Comparison of ENCODE assay signal across 8 mouse cellular contexts in genomic region chr5:5693956-5694653, GRCm38 (mm10). TPM values are rescaled to one million over a fixed set of nuclear protein-coding genes. Genes with fewer than 3 reads are reported as not detected.
A peak's percentile ranks its signal among the peaks of the same experiment; 100 is the strongest.
DNase-seq lines count a peak whose midpoint lies in the region; ATAC-seq lines count a peak whose summit lies in the region.

Gene Steap2 (minus strand): TSS chr5:5694578.

- peak within 1 kb of the TSS; percentile 75 for H3K4me3 ChIP-seq in embryonic facial prominence, embryonic 15.5 days (replicated peaks)
- peak within 1 kb of the TSS; percentile 83 for H3K4me3 ChIP-seq in heart, embryonic 12.5 days
- H3K4me3 ChIP-seq in kidney, embryonic 16.5 days (ENCODE audit: low read length), result peak within 1 kb of the TSS; percentile 81

- under 1% methylated on average over 59 of the region's 66 CpGs for WGBS in embryonic facial prominence, embryonic 15.5 days
- WGBS in heart, embryonic 12.5 days, result under 1% methylated on average over 66 of the region's 66 CpGs
- WGBS in kidney, embryonic 16.5 days, result under 1% methylated on average over 61 of the region's 66 CpGs

- H3K36me3 ChIP-seq in embryonic facial prominence, embryonic 15.5 days, result no peaks in the 10 kb centered on the region
- H3K36me3 ChIP-seq in heart, embryonic 12.5 days, result no peaks in the 10 kb centered on the region
- no peaks in the 10 kb centered on the region for H3K36me3 ChIP-seq in kidney, embryonic 16.5 days (ENCODE audit: insufficient read depth, low read length)

- ATAC-seq in embryonic facial prominence, embryonic 15.5 days (ENCODE audit: insufficient number of reproducible peaks, low FRiP score, low TSS enrichment, low read depth), result peak; percentile 91
- ATAC-seq in heart, embryonic 12.5 days (ENCODE audit: insufficient number of reproducible peaks, low FRiP score), result peak; percentile 89
- ATAC-seq in kidney, embryonic 16.5 days (ENCODE audit: low FRiP score, low TSS enrichment), result peak; percentile 94

- H3K27ac ChIP-seq in embryonic facial prominence, embryonic 15.5 days (replicated peaks), result peak within 1 kb of the TSS; percentile 58
- H3K27ac ChIP-seq in heart, embryonic 12.5 days (ENCODE audit: poor library complexity, severe bottlenecking), result no peak within 1 kb of the TSS
- H3K27ac ChIP-seq in kidney, embryonic 16.5 days (ENCODE audit: low read length), result peak within 1 kb of the TSS; percentile 91

- DNase-seq in 3134 (ENCODE audit: extremely low read depth, insufficient read length, low spot score), result peak; percentile 86
- DNase-seq in adrenal gland, postnatal 4 days (ENCODE audit: low spot score in 2 of 2), result peak; percentile 24 to 32
- peak; percentile 38 to 57 for DNase-seq in lung, adult 18-20 months
- DNase-seq in ovary, postnatal 14 days (ENCODE audit: low spot score), result peak; percentile 18
- DNase-seq in spleen, adult 18-20 months, result no peak

- H3K4me1 ChIP-seq in embryonic facial prominence, embryonic 15.5 days, result no peaks in the 10 kb centered on the region
- H3K4me1 ChIP-seq in heart, embryonic 12.5 days (replicated peaks), result peaks cover 3% of the 10 kb centered on the region; the same call in 1 of the 2 replicates
- peaks cover 9% of the 10 kb centered on the region for H3K4me1 ChIP-seq in kidney, embryonic 16.5 days (ENCODE audit: insufficient read depth, low read length)

- H3K9me3 ChIP-seq in embryonic facial prominence, embryonic 15.5 days (replicated peaks), result no peaks in the 10 kb centered on the region
- H3K9me3 ChIP-seq in heart, embryonic 12.5 days (replicated peaks), result no peaks in the 10 kb centered on the region
- H3K9me3 ChIP-seq in kidney, embryonic 16.5 days (ENCODE audit: low read length), result no peaks in the 10 kb centered on the region

- H3K4me2 ChIP-seq in embryonic facial prominence, embryonic 15.5 days (replicated peaks), result peak within 1 kb of the TSS; percentile 82
- peak within 1 kb of the TSS; percentile 68 for H3K4me2 ChIP-seq in heart, embryonic 12.5 days
- H3K4me2 ChIP-seq in kidney, embryonic 16.5 days (replicated peaks; ENCODE audit: low read depth, low read length), result peak within 1 kb of the TSS; percentile 86

- H3K9ac ChIP-seq in embryonic facial prominence, embryonic 15.5 days, result peak within 1 kb of the TSS; percentile 66
- peak within 1 kb of the TSS; percentile 75 for H3K9ac ChIP-seq in heart, embryonic 12.5 days
- H3K9ac ChIP-seq in kidney, embryonic 16.5 days (replicated peaks; ENCODE audit: low read length), result peak within 1 kb of the TSS; percentile 86

- no peaks in the 10 kb centered on the region for H3K27me3 ChIP-seq in embryonic facial prominence, embryonic 15.5 days
- H3K27me3 ChIP-seq in heart, embryonic 12.5 days (replicated peaks), result no peaks in the 10 kb centered on the region
- H3K27me3 ChIP-seq in kidney, embryonic 16.5 days (ENCODE audit: insufficient read depth, low read length), result no peaks in the 10 kb centered on the region

RNA-seq across cellular contexts. Expression of gene Steap2, which starts in this region (rescaled TPM):
- 10 to 100 TPM; 21.2 to 26.7 TPM for total RNA-seq in adrenal gland, postnatal 4 days (2021)
- 5.2 and 6.2 TPM in 2 replicates for polyA plus RNA-seq in embryonic facial prominence, embryonic 15.5 days (2015; fragmentation: Nextera tagmentation; extraction: Ambion mirVana)
- 3.6 and 4.1 TPM in 2 replicates for polyA plus RNA-seq in heart, embryonic 12.5 days (2016; fragmentation: Nextera tagmentation; extraction: Ambion mirVana)
- polyA plus RNA-seq in kidney, embryonic 16.5 days (2015; fragmentation: Nextera tagmentation; extraction: Ambion mirVana), result 25.8 and 29.1 TPM in 2 replicates

Comparison
In these comparisons a context has a peak if more than half of its experiments do, and no peak if none do; other contexts are left out.
1. DNase-seq: peak in 3134 (single experiment), adrenal gland, postnatal 4 days (2 of 2), lung, adult 18-20 months (2 of 2) and ovary, postnatal 14 days (single experiment); none in spleen, adult 18-20 months (0 of 2).
2. Peak in every context shown above with its lines, with median percentiles within 50 percentile points of each other: ATAC-seq, H3K4me2 ChIP-seq, H3K4me3 ChIP-seq and H3K9ac ChIP-seq.